Mouse (Mus musculus) cerebellum, adult 2 months (tissue): ENCODE measurements around the gene Irf2bpl. TPM values are rescaled to one million over a fixed set of nuclear protein-coding genes. Genes with fewer than 3 reads are reported as not detected.

Experiments
- DNase-seq, 2 experiments: peaks; one replicate each; pipeline ENCODE4 v3.0.0; 2021
- H3K27ac ChIP-seq: fragments of 200-500 bp; 2 replicates; pipeline ENCODE4 v1.5.1; 2012; ENCODE audit warnings: low read length, control low read depth, inconsistent platforms; ENCODE audit not compliant: insufficient read depth
- H3K27me3 ChIP-seq: fragments of 200-500 bp; 2 replicates; pipeline ENCODE4 v1.6.1; 2012; ENCODE audit warnings: inconsistent platforms, mild to moderate bottlenecking, low read length, moderate library complexity; ENCODE audit not compliant: control insufficient read depth, insufficient read depth
- H3K4me1 ChIP-seq: fragments of 200-500 bp; 2 replicates; pipeline ENCODE4 v1.6.1; 2011; ENCODE audit warnings: low read length; ENCODE audit not compliant: control insufficient read depth, insufficient read depth
- H3K4me3 ChIP-seq: fragments of 200-500 bp; replicated peaks from 2 replicates; pipeline ENCODE3; 2011; ENCODE audit warnings: mild to moderate bottlenecking, low read depth, low read length, control low read depth; ENCODE audit not compliant: insufficient read depth
- CTCF ChIP-seq: fragments of 200-500 bp; IDR thresholded peaks from 2 replicates; pipeline ENCODE4 v1.5.1; 2011; ENCODE audit warnings: low read depth, mild to moderate bottlenecking, control low read depth, low read length, moderate library complexity, borderline replicate concordance; ENCODE audit not compliant: insufficient read depth
- POLR2A ChIP-seq: fragments of 200-500 bp; IDR thresholded peaks from 2 replicates; pipeline ENCODE4 v1.6.1; 2011; ENCODE audit warnings: low read length, control low read depth, borderline replicate concordance; ENCODE audit not compliant: insufficient read depth
- WGBS: fragments of 180-500 bp; shearing (Covaris S2); methylation state at CpG from one replicate; pipeline ENCODE4 v1.1.7; 2018; 5-methylcytosine and 5-hydroxymethylcytosine counted together
- polyA plus RNA-seq: library from polyadenylated mRNA; depleted of rRNA; stranded (reverse); fragments of >200 nt; gene quantifications from 2 replicates; pipeline ENCODE4 v1.2.3, GENCODE M21; 2012

Irf2bpl gene
- polyA plus RNA-seq, 1 experiment = 48.6 TPM

GRCm38 (mm10) chr12:86905203-86905602 is 20.6 kb upstream of the Irf2bpl start:
- H3K4me1 ChIP-seq = peaks cover 3% of the 10 kb centered on the region
- no peak overlapping the region for H3K27ac ChIP-seq
- 16% methylated on average over 4 of the region's 4 CpGs for WGBS
- TF ChIP-seq POLR2A = no peak
- peak; percentile 55; the same call in 1 of the 2 replicates for TF ChIP-seq CTCF
- no peaks in the 10 kb centered on the region for H3K27me3 ChIP-seq
- peak; percentile 58 to 59 for DNase-seq
- no peak overlapping the region for H3K4me3 ChIP-seq

- no peak for DNase-seq
- Histone ChIP-seq H3K4me1 (peaks cover 3% of the 10 kb centered on the region), H3K27ac (no peak overlapping the region), H3K4me3 (no peak overlapping the region), H3K27me3 (no peaks in the 10 kb centered on the region)
- no peak for TF ChIP-seq POLR2A
- no peak for TF ChIP-seq CTCF
- 74% methylated on average over 11 of the region's 11 CpGs for WGBS
These were observed 19.5 kb upstream of the Irf2bpl start for GRCm38 (mm10) chr12:86903828-86904806.

GRCm38 (mm10) chr12:86899461-86900179 is 15.0 kb upstream of the Irf2bpl start:
- no peak for DNase-seq
- H3K27me3 ChIP-seq = no peaks in the 10 kb centered on the region
- 79% methylated on average over 11 of the region's 11 CpGs for WGBS
- TF ChIP-seq CTCF (no peak), POLR2A (no peak)
- H3K4me1 ChIP-seq = peaks cover 22% of the 10 kb centered on the region
- H3K27ac ChIP-seq = no peak overlapping the region
- no peak overlapping the region for H3K4me3 ChIP-seq

- H3K4me3 ChIP-seq = no peak overlapping the region
- H3K4me1 ChIP-seq = peaks cover 22% of the 10 kb centered on the region
- H3K27me3 ChIP-seq = no peaks in the 10 kb centered on the region
- WGBS = 79% methylated on average over 3 of the region's 3 CpGs
- H3K27ac ChIP-seq = 0 out of 2 replicates have a peak overlapping the region, but pooled peaks have one; percentile 17
- no peak for DNase-seq
- TF ChIP-seq CTCF (no peak), POLR2A (no peak)
These were observed 13.8 kb upstream of the Irf2bpl start for GRCm38 (mm10) chr12:86898448-86898847.

GRCm38 (mm10) chr12:86897769-86898273 is 13.2 kb upstream of the Irf2bpl start:
- Histone ChIP-seq H3K27me3 (no peaks in the 10 kb centered on the region), H3K4me3 (no peak overlapping the region), H3K27ac (peak overlapping the region; percentile 49; the same call in 1 of the 2 replicates), H3K4me1 (peaks cover 24% of the 10 kb centered on the region)
- DNase-seq = no peak
- TF ChIP-seq POLR2A (no peak), CTCF (no peak)
- 29% methylated on average over 7 of the region's 7 CpGs for WGBS

DNA sequence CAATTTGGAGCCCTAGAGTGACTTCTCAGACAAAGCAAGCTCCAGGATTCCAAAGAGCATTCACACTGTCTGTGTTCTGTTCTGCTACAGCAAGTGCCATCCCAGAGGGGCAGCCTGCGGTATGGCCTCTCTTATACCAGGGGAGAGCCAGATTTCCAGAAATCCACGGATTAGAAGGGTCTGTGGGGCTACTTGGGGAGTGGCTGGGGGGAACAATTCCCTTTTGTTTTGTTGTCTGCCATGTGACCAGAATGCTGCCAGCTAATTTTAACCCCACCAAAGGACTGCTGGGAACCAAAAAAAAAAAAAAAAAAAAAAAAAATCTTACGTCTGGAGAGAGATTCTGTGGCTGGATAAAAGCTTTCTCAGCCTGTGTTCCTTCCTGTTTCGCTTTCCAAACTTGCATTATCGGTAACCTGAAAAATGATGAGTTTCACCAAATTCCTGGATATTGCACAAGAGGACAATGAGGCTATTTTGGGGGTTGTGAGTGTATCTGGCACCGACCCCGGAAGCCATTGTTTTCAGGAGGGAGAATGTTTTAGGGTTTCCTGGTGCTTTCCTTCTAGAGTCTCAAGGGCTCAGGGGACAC is 12.4 kb upstream of the Irf2bpl start:
- TF ChIP-seq CTCF (no peak), POLR2A (no peak)
- DNase-seq = no peak
- 40% methylated on average over 7 of the region's 7 CpGs for WGBS
- Histone ChIP-seq H3K4me1 (peaks cover 25% of the 10 kb centered on the region), H3K27me3 (no peaks in the 10 kb centered on the region), H3K4me3 (no peak overlapping the region), H3K27ac (peak overlapping the region; percentile 79)

DNA sequence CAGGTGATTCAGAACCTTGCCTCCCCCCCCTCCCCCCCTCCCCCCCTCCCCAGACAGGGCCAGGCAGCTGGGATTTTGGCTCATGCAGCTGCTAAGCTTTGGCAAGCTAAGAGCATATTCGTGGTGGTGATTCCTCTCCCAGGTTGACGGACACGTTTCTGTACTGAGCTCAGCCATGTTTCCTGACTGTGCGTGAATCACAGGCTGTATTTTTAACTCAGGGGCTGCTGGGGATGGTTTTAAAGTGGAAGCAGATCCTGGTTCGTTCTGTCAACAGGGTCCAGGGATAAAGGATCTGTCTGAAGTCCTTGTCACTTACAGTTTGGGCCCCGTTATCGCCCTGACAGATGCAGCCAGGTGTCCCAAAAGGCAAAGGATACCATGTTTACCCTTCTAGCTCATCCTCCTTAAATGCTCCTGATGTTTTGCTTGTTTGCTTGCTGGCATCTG is 11.9 kb upstream of the Irf2bpl start:
- Histone ChIP-seq H3K27ac (peak overlapping the region; percentile 79; the same call in 1 of the 2 replicates), H3K4me3 (no peak overlapping the region), H3K4me1 (peaks cover 27% of the 10 kb centered on the region), H3K27me3 (no peaks in the 10 kb centered on the region)
- DNase-seq = no peak
- WGBS = 25% methylated on average over 7 of the region's 7 CpGs
- TF ChIP-seq POLR2A = no peak
- no peak for TF ChIP-seq CTCF
